Mouse (Mus musculus): ENCODE results near the gene 1810010D01Rik. TPM values are rescaled to one million over a fixed set of nuclear protein-coding genes. Genes with fewer than 3 reads are reported as not detected.
A peak's percentile ranks its signal among the peaks of the same experiment; 100 is the strongest.

The 1810010D01Rik gene
- polyA plus RNA-seq, 1 experiment from 2014 or later, result not detected

DNA sequence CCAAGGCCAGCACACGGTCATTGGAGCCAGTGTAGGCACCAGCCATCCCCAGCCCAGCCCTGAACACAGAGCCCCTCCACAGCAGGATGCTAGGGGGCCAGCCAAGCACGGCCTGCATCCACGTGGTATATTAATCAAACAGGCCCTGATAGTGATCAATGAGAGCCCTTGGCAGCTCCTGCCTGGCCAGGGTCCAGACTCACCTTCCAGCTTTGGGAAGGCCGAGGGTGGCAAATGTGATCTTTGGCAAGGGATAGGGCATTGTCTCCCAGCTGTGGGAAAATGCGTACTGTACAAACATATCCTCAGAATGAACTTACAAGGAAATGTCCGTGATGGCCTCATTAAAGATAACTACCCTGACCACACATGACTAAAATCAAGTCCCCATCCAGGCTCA is 31.2 kb upstream of the 1810010D01Rik start:
- Histone ChIP-seq H3K4me2 (no peak overlapping the region), H3K27ac (no peak overlapping the region), H3K9me3 (replicated peaks) (no peaks in the 10 kb centered on the region), H3K9ac (no peak overlapping the region), H3K4me3 (no peak overlapping the region), H3K4me1 (replicated peaks) (0 out of 2 replicates have a peak, but pooled peaks cover 5% of the 10 kb centered on the region), H3K36me3 (no peaks in the 10 kb centered on the region), H3K27me3 (no peaks in the 10 kb centered on the region)
- ATAC-seq (replicated peaks; ENCODE audit: insufficient number of reproducible peaks, insufficient read depth, low FRiP score, low read depth), result 0 out of 2 replicates have a peak, but pooled peaks have one; percentile 29
- 49% methylated on average over 6 of the region's 6 CpGs for WGBS

DNA sequence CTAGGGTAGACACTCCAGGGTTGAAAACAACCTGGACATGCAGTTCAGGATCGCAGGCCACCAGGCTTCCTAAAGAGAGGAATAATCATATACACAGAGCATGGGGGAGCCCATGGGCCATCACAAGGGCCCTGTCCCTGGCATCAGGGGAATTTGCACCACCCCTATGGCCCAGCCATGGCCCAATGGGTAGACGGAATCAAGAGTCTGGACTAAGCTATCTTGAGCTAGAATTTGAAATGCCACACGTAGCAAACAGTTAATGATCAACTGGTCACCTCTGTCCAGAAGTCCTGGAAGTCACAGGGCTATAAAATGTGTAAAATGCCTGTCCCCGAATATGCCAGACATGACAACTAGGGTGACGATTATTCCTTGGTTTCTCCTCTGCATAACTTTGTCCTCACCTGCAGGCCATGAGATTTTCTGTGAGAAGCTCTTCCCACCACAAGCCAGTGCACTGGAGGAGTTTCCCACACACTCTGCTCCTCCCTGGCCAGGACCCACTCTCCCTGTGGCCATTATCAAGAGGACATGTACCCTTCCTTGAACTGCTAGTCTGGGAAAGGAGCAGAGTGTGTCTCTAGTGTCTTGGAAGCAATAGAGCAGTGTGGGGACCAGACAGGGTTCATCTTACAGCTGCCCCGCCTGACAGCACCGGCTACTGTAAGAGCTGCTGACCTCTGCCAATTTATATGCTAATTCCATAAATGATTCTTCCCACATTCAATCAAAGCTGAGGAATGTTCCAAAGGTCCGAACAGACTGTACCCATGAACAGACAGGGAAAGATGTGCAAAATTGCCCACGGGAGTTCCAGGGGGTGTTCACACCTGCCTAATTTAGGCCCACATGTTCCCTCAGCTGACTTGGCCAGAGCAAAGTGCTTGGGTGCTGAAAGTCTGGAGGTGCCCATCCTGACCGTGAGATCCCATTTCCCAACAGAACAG is 27.2 kb upstream of the 1810010D01Rik start:
- H3K27ac ChIP-seq, result no peak overlapping the region
- WGBS, result 79% methylated on average over 10 of the region's 10 CpGs
- H3K27me3 ChIP-seq, result no peaks in the 10 kb centered on the region
- H3K4me2 ChIP-seq, result no peak overlapping the region
- 0 out of 2 replicates have a peak, but pooled peaks cover 5% of the 10 kb centered on the region for H3K4me1 ChIP-seq (replicated peaks)
- no peak for ATAC-seq (replicated peaks; ENCODE audit: insufficient number of reproducible peaks, insufficient read depth, low FRiP score, low read depth)
- H3K9ac ChIP-seq, result no peak overlapping the region
- no peak overlapping the region for H3K4me3 ChIP-seq
- no peaks in the 10 kb centered on the region for H3K9me3 ChIP-seq (replicated peaks)
- no peaks in the 10 kb centered on the region for H3K36me3 ChIP-seq

DNA sequence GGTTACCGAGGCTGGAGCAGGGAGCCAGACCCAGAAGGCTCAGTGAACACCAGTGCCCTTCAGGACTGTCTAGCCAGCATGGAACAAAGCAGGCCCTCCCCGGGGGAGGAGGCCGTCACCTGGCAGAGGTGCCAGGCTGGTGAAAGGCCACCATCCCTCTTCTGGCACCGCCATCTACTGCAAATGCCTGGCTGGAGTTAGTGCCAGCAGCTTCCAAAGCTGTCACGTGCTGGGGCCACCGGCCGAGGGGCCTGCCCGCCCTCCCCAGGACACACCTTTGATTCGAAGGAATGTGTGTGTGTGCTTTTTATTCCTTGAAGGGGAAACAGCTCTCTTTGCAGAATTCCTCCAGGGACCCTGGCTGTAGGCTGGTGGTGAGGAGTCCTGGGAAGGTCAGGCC is 23.7 kb upstream of the 1810010D01Rik start:
- Histone ChIP-seq H3K36me3 (no peaks in the 10 kb centered on the region), H3K9ac (no peak overlapping the region), H3K9me3 (replicated peaks) (no peaks in the 10 kb centered on the region), H3K27me3 (no peaks in the 10 kb centered on the region), H3K4me1 (replicated peaks) (no peaks in the 10 kb centered on the region), H3K27ac (no peak overlapping the region), H3K4me3 (no peak overlapping the region), H3K4me2 (no peak overlapping the region)
- WGBS, result 68% methylated on average over 9 of the region's 9 CpGs
- ATAC-seq (replicated peaks; ENCODE audit: insufficient number of reproducible peaks, insufficient read depth, low FRiP score, low read depth), result no peak

DNA sequence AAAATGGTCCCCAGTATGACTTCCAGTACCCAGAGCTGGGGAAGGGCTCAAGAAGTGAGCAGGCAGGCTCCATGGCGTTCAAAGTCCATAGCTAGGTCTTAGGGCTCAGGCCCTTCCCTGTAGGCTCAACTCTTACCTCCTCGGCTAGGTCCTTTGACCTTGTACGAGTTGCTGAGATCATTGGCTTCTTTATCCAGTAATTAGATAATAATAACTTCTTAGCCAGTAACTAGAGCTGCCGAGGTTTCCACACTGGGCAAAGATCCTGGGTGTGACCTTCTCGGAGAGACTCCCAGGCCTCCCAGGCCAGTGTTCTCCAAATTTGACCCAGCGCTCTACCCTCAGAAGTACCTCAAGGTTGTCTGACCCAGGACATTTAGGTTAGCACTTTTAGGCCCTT is 18.7 kb upstream of the 1810010D01Rik start:
- ATAC-seq (replicated peaks; ENCODE audit: insufficient number of reproducible peaks, insufficient read depth, low FRiP score, low read depth), result no peak
- Histone ChIP-seq H3K27me3 (no peaks in the 10 kb centered on the region), H3K9me3 (replicated peaks) (no peaks in the 10 kb centered on the region), H3K9ac (no peak overlapping the region), H3K36me3 (no peaks in the 10 kb centered on the region), H3K27ac (no peak overlapping the region), H3K4me3 (no peak overlapping the region), H3K4me1 (replicated peaks) (peaks cover 13% of the 10 kb centered on the region), H3K4me2 (no peak overlapping the region)
- 87% methylated on average over 6 of the region's 6 CpGs for WGBS

DNA sequence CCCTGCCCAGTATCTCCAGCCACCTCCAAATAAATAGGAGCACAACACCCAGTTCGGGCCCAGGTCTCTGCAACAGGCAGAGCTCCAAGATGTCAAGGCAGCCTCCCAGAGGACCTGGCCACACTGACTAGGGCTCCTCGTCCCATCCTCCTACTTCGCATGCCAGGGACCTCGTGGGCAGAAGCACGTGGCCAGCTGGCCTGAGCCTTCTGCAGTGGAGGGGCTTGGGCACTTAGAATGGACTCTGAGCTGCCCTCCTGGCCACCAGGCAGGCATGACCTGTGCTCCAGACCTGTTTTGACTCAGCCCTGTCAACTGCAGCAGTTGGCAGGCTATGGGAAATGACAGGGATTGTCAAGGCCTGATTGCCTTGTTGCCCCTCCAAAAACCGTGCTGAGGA is 17.7 kb upstream of the 1810010D01Rik start:
- peaks cover 17% of the 10 kb centered on the region for H3K4me1 ChIP-seq (replicated peaks)
- H3K27me3 ChIP-seq, result no peaks in the 10 kb centered on the region
- H3K36me3 ChIP-seq, result no peaks in the 10 kb centered on the region
- H3K4me2 ChIP-seq, result no peak overlapping the region
- H3K9me3 ChIP-seq (replicated peaks), result no peaks in the 10 kb centered on the region
- H3K4me3 ChIP-seq, result no peak overlapping the region
- no peak overlapping the region for H3K27ac ChIP-seq
- WGBS, result 70% methylated on average over 6 of the region's 6 CpGs
- no peak for ATAC-seq (replicated peaks; ENCODE audit: insufficient number of reproducible peaks, insufficient read depth, low FRiP score, low read depth)
- H3K9ac ChIP-seq, result no peak overlapping the region

DNA sequence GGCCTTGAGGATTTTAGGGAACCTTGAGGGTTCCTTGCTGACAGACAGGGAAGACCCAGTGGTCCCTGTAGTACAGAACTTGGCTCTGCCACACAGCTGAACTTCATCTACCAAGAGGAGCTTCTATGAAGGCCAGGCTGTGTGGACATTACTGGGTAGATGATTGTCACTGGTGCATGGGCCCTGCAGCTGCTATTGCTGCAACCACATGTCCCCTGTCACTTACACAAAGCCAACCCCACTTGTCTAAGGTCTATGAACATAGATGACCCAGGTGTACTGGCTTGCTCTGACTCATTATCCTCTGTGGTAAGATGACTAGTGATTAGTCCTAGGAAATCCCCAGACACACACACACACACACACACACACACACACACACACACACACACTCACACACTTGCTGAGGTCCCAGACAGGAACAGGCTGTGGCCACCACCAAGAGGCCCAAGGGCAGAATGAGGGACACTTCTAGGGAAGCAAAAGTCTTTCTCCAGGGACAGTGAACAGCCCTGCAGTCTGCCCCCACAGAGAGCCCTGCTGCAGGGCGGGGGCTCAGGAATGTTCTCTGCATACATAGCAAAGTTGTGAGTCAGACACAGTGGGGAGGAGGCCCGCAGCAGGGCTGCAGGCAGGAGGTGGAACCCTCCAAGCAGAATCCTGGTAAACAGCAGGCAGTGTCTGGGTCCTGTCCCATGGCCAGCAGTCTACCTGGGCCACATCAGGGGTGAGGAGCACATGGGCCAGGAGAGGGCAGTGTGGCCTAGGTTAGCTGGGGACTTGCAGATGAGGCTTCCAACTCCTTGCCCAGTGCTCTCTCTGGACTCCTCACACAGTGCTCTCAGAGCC is 14.1 kb upstream of the 1810010D01Rik start:
- ATAC-seq (replicated peaks; ENCODE audit: insufficient number of reproducible peaks, insufficient read depth, low FRiP score, low read depth), result peak; percentile 90
- no peak overlapping the region for H3K4me3 ChIP-seq
- peaks cover 18% of the 10 kb centered on the region for H3K4me1 ChIP-seq (replicated peaks)
- 0 out of 2 replicates have a peak overlapping the region, but pooled peaks have one; percentile 14 for H3K9ac ChIP-seq
- peak overlapping the region; percentile 13; the same call in 1 of the 2 replicates for H3K4me2 ChIP-seq
- no peaks in the 10 kb centered on the region for H3K36me3 ChIP-seq
- H3K27ac ChIP-seq, result peak overlapping the region; percentile 85
- H3K9me3 ChIP-seq (replicated peaks), result no peaks in the 10 kb centered on the region
- H3K27me3 ChIP-seq, result no peaks in the 10 kb centered on the region
- 2% methylated on average over 2 of the region's 2 CpGs for WGBS

DNA sequence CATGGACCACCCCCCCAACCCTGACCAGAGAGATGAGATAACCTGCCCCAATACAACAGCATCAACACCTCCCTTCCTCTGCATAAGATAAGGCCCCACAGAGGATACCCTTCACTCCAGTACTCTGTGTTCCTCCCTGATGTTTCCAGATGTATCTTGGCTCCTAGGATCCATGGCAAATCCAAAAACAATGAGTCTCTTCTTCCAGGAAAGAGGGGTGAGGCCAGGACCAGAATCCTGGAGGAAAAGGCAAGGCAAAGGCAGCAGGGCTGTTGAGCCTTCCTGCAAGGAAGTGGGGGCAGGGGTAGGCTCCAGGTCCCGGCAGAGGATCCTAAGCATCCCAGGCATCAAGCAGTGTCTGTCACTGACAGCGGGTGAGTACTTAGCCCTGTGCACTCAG is 13.4 kb upstream of the 1810010D01Rik start:
- WGBS, result 35% methylated on average over 2 of the region's 2 CpGs
- H3K4me1 ChIP-seq (replicated peaks), result peaks cover 24% of the 10 kb centered on the region
- ATAC-seq (replicated peaks; ENCODE audit: insufficient number of reproducible peaks, insufficient read depth, low FRiP score, low read depth), result no peak

DNA sequence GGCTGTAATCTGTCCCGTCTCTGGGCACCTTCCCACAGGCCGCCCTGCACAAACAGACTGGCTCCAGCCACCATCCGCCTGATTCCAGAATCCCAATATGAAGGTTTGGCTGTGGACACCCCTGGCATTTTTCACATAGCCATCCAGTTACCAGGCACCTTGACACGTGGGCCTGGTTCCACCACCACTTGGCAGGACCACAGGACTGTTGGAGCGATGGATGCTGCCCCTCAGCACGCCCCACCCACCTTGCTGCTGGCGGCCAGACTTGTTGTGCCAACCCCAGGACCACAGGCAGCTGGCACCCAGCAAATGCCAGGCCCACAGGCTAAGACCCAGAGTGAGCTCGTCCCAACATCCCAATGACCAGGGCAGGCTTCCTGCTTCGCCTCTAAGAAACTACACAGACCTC is 11.5 kb upstream of the 1810010D01Rik start:
- Histone ChIP-seq H3K27me3 (no peaks in the 10 kb centered on the region), H3K27ac (no peak overlapping the region), H3K4me1 (replicated peaks) (peaks cover 34% of the 10 kb centered on the region), H3K4me3 (no peak overlapping the region), H3K9ac (no peak overlapping the region), H3K36me3 (no peaks in the 10 kb centered on the region), H3K9me3 (replicated peaks) (no peaks in the 10 kb centered on the region), H3K4me2 (no peak overlapping the region)
- no peak for ATAC-seq (replicated peaks; ENCODE audit: insufficient number of reproducible peaks, insufficient read depth, low FRiP score, low read depth)
- WGBS, result 80% methylated on average over 9 of the region's 9 CpGs

More for the DNA sequence above, 13.4 kb upstream of the 1810010D01Rik start:
- Histone ChIP-seq H3K9me3 (replicated peaks) (no peaks in the 10 kb centered on the region), H3K4me3 (no peak overlapping the region), H3K36me3 (no peaks in the 10 kb centered on the region), H3K27me3 (no peaks in the 10 kb centered on the region), H3K4me2 (no peak overlapping the region), H3K9ac (no peak overlapping the region), H3K27ac (peak overlapping the region; percentile 85)

DNA sequence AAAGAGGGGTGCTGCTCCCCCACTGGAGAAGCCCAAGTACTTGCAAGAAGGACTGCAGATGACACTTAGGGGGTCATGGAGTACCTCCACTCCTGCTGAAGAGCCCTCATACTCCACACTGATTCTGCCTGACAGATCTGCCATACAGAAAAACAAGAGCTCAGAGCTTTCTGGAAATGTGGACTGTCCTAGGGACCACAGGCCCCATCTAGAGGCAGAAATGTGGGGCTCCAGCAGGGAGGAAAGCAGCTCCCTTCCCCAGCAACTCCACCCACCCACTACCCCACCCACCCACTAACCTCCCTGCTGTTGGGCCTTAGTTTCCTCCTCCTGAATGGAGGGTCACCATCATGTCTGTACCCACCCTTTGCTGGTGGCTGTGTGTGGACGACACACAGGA is 8.7 kb upstream of the 1810010D01Rik start:
- Histone ChIP-seq H3K9ac (no peak overlapping the region), H3K27me3 (no peaks in the 10 kb centered on the region), H3K4me1 (replicated peaks) (peaks cover 23% of the 10 kb centered on the region), H3K27ac (no peak overlapping the region), H3K9me3 (replicated peaks) (no peaks in the 10 kb centered on the region), H3K36me3 (no peaks in the 10 kb centered on the region), H3K4me3 (no peak overlapping the region), H3K4me2 (no peak overlapping the region)
- ATAC-seq (replicated peaks; ENCODE audit: insufficient number of reproducible peaks, insufficient read depth, low FRiP score, low read depth), result peak; percentile 33; the same call in 1 of the 2 replicates
- 63% methylated on average over 1 of the region's 1 CpGs for WGBS

DNA sequence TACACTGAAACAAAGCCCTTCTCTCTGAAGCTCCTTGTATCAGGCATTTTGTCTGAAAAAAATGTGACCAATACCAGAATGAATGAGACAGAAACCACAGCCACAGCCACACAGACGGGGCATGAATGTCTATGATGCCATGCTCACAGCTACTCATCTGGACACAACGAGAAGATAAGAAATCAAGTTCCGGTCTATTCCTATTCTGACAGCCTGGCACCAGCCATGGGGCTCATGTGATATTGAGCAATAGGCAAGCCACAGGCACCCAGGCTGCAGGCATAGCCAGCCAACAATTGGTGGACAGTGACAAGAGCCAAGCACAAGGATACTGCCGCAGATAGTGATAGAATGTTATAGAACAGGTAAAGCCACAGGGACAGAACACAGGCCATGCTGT is 7.6 kb upstream of the 1810010D01Rik start:
- Histone ChIP-seq H3K27ac (no peak overlapping the region), H3K4me1 (replicated peaks) (peaks cover 23% of the 10 kb centered on the region), H3K27me3 (no peaks in the 10 kb centered on the region), H3K36me3 (no peaks in the 10 kb centered on the region), H3K4me3 (no peak overlapping the region), H3K4me2 (no peak overlapping the region), H3K9me3 (replicated peaks) (no peaks in the 10 kb centered on the region), H3K9ac (no peak overlapping the region)
- ATAC-seq (replicated peaks; ENCODE audit: insufficient number of reproducible peaks, insufficient read depth, low FRiP score, low read depth), result no peak
- WGBS, result 48% methylated on average over 4 of the region's 4 CpGs

Data from heart, embryonic 15.5 days (tissue).